Mouse (Mus musculus) gastrocnemius, adult 18-20 months (tissue): Measurements from ENCODE around the gene Fgfr2. TPM values are rescaled to one million over a fixed set of nuclear protein-coding genes. Genes with fewer than 3 reads are reported as not detected.
A peak's percentile ranks its signal among the peaks of the same experiment; 100 is the strongest.

ENCODE experiments used
- DNase-seq: peaks from one replicate; pipeline ENCODE4 v3.0.0; 2021; ENCODE audit warnings: low spot score
- total RNA-seq, 2 experiments: library from RNA; stranded (reverse); gene quantifications; 2 replicates each; pipeline ENCODE4 v1.2.3; 2021

Gene Fgfr2
- total RNA-seq, 2 experiments from 2014 or later: 0.43 to 0.88 TPM

GRCm38 (mm10) chr7:132778630-132779029, 344.5 kb downstream of the Fgfr2 start:
- no peak for DNase-seq

GRCm38 (mm10) chr7:132777728-132778453, 345.3 kb downstream of the Fgfr2 start:
- DNase-seq: no peak

GRCm38 (mm10) chr7:132777117-132777516, 346.0 kb downstream of the Fgfr2 start:
- no peak for DNase-seq

GRCm38 (mm10) chr7:132776338-132777111, 346.6 kb downstream of the Fgfr2 start:
- DNase-seq: peak; percentile 56

- no peak for DNase-seq
These were observed 347.2 kb downstream of the Fgfr2 start for GRCm38 (mm10) chr7:132775922-132776321.

GRCm38 (mm10) chr7:132775333-132775732, 347.8 kb downstream of the Fgfr2 start:
- DNase-seq: peak; percentile 87

- DNase-seq: no peak
These were observed 350.0 kb downstream of the Fgfr2 start for GRCm38 (mm10) chr7:132773011-132773705.

- no peak for DNase-seq
These were observed 350.7 kb downstream of the Fgfr2 start for GRCm38 (mm10) chr7:132772440-132772839.

- no peak for DNase-seq
These were observed 354.4 kb downstream of the Fgfr2 start for GRCm38 (mm10) chr7:132768498-132769344.

GRCm38 (mm10) chr7:132767999-132768370, 355.2 kb downstream of the Fgfr2 start:
- DNase-seq: no peak

GRCm38 (mm10) chr7:132767233-132767998, 355.7 kb downstream of the Fgfr2 start:
- no peak for DNase-seq

GRCm38 (mm10) chr7:132766235-132766871, 356.8 kb downstream of the Fgfr2 start:
- peak; percentile 80 for DNase-seq

GRCm38 (mm10) chr7:132765629-132766186, 357.4 kb downstream of the Fgfr2 start:
- no peak for DNase-seq

- no peak for DNase-seq
These were observed 358.2 kb downstream of the Fgfr2 start for GRCm38 (mm10) chr7:132764896-132765491.

- no peak for DNase-seq
These were observed 358.8 kb downstream of the Fgfr2 start for GRCm38 (mm10) chr7:132764314-132764713.

- no peak for DNase-seq
These were observed 359.2 kb downstream of the Fgfr2 start for GRCm38 (mm10) chr7:132763911-132764310.

- no peak for DNase-seq
These were observed 359.8 kb downstream of the Fgfr2 start for GRCm38 (mm10) chr7:132763351-132763750.

GRCm38 (mm10) chr7:132761409-132761808, 361.7 kb downstream of the Fgfr2 start:
- DNase-seq: peak; percentile 41

- no peak for DNase-seq
These were observed 362.5 kb downstream of the Fgfr2 start for GRCm38 (mm10) chr7:132760589-132761180.
